Mouse (Mus musculus) frontal cortex, postnatal 14 days (tissue): ENCODE data around the gene Erbb2.

Source experiments
- DNase-seq, 2 experiments: peaks; one replicate each; pipeline ENCODE4 v3.0.0; 2022; ENCODE audit warnings: low spot score in 2 of 2

Erbb2 gene

GRCm38 (mm10) chr11:98385638-98386585, 26.4 kb upstream of the Erbb2 start, which contains the start of gene Pnmt:
Gene Pnmt (plus strand): TSS chr11:98386450.
- DNase-seq, result no peak

- DNase-seq, result no peak
Measured at GRCm38 (mm10) chr11:98386596-98386995, 25.7 kb upstream of the Erbb2 start.

- no peak for DNase-seq
Measured at GRCm38 (mm10) chr11:98387056-98387577, 25.2 kb upstream of the Erbb2 start.

- no peak for DNase-seq
Measured at GRCm38 (mm10) chr11:98388282-98388681, 24.0 kb upstream of the Erbb2 start.

GRCm38 (mm10) chr11:98389221-98389780, 23.0 kb upstream of the Erbb2 start:
- peak in 1 of 2 experiments; percentile 59 for DNase-seq

- DNase-seq, result no peak
Measured at GRCm38 (mm10) chr11:98390141-98390540, 22.1 kb upstream of the Erbb2 start.

GRCm38 (mm10) chr11:98392034-98392433, 20.2 kb upstream of the Erbb2 start:
- no peak for DNase-seq

- no peak for DNase-seq
Measured at GRCm38 (mm10) chr11:98392645-98393044, 19.6 kb upstream of the Erbb2 start.

- no peak for DNase-seq
Measured at GRCm38 (mm10) chr11:98393317-98393716, 19.0 kb upstream of the Erbb2 start.

- no peak for DNase-seq
Measured at GRCm38 (mm10) chr11:98394301-98394700, 18.0 kb upstream of the Erbb2 start.

GRCm38 (mm10) chr11:98395041-98395440, 17.2 kb upstream of the Erbb2 start:
- no peak for DNase-seq

- DNase-seq, result no peak
Measured at GRCm38 (mm10) chr11:98397946-98398345, 14.3 kb upstream of the Erbb2 start.

- peak; percentile 83 to 87 for DNase-seq
Measured at GRCm38 (mm10) chr11:98400161-98400726, 12.0 kb upstream of the Erbb2 start, which contains the start of gene Pgap3. Gene Pgap3 (minus strand): TSS chr11:98400490.

- DNase-seq, result no peak
Measured at GRCm38 (mm10) chr11:98400816-98401215, 11.5 kb upstream of the Erbb2 start.

GRCm38 (mm10) chr11:98406621-98407020, 5.6 kb upstream of the Erbb2 start:
- no peak for DNase-seq

- DNase-seq, result no peak
Measured at GRCm38 (mm10) chr11:98408872-98409271, 3.4 kb upstream of the Erbb2 start.

- DNase-seq, result no peak
Measured at GRCm38 (mm10) chr11:98409341-98409822, 2.9 kb upstream of the Erbb2 start.

- no peak for DNase-seq
Measured at GRCm38 (mm10) chr11:98412797-98413301, 579 bp downstream of the Erbb2 start.

- DNase-seq, result no peak
Measured at GRCm38 (mm10) chr11:98413731-98414130, 1.5 kb downstream of the Erbb2 start.

- no peak for DNase-seq
Measured at GRCm38 (mm10) chr11:98414162-98414561, 1.9 kb downstream of the Erbb2 start.

GRCm38 (mm10) chr11:98417074-98417473, 4.8 kb downstream of the Erbb2 start:
- no peak for DNase-seq

- no peak for DNase-seq
Measured at GRCm38 (mm10) chr11:98418273-98418672, 6.0 kb downstream of the Erbb2 start.
